Mouse (Mus musculus) lung, postnatal 10 days (tissue): Measurements from ENCODE around the gene Fbxl2.
"Not testable (repeated sequence)": the region's sequence is repeated elsewhere in the genome, so short reads cannot be mapped to it uniquely, and the experiment has no call there.

Experiments used
- DNase-seq: peaks from one replicate; pipeline ENCODE4 v3.0.0; 2021

Gene Fbxl2

DNA sequence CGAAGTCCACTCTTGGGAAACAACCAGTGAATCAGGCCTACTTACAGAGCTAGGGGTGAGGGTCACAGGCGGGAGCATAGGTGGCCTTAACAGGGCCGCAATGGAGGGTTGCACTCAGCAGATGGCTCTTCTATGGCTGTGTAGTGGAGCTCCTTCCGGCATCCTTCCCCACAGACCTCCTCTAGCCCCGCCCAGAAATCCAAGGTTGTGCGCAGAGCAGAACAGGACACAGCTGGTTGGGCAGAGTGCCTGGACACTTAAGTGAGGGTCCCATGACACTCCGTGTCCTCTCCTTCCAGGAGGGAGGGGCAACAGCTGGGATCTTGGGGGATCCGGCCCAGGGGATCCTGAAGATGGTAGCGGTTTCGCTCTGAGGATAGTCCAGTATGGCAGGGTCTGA, at the start of gene Fbxl2:
Gene Fbxl2, minus strand, starts transcription at position 164 of the 400 bp plus-strand sequence.
- no peak for DNase-seq

DNA sequence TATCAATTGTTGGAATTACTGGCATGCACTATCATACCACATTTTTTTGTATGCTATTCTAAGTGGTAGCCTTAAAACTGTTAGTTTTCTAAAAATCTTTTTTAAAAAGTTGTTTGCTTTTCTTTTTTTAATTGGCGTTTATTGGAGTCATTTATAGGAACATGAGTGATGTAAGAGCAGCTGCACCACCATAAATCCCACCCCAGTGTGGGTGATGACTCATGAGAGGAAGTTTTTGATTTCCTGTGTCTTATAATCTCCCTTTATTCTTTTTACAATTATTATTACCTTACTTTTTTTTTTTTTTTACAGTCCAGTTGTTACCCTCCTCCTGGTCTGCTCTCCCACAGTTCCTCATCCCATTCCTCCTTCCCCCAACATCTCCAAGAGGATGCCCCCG, 48.9 kb upstream of the Fbxl2 start:
- DNase-seq: no peak

DNA sequence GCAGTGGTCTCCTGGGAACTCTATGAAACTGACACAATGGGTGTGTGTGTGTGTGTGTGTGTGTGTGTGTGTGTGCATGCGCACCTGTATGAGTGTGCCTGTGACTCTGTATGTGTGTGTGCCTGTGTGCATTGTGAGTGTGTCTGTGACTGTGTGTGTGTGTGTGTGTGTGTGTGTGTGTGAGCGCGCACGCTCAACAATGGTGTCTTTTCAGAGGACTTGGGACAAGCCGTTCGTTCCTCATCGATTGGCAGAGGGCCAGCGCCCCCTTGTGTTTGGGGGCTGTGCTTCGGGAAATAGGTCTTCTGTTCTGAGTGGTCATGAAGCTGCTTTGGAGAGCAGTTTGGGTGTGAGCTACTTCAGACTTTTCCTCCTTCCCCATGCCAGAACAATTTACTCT, 46.2 kb upstream of the Fbxl2 start:
- not testable (repeated sequence) for DNase-seq

DNA sequence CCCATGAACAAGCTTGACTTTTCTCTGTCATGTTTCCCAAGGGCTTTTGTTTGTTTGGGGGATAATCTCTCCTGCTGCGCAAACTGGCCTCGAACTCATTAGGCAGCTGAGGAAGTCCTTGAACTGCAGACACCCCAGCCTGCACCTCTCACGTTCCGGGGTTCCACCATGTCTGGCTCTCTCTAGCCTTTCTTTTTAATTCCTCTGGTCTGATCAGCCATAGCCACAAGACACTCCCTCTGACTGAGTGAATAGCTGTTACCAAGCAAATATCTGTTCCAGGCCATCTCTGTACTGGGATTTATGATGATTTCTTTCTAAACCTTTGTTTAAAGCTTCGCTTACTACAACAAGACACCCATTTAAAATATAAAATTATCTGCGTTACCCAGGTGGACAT, 42.9 kb upstream of the Fbxl2 start:
- not testable (repeated sequence) for DNase-seq

DNA sequence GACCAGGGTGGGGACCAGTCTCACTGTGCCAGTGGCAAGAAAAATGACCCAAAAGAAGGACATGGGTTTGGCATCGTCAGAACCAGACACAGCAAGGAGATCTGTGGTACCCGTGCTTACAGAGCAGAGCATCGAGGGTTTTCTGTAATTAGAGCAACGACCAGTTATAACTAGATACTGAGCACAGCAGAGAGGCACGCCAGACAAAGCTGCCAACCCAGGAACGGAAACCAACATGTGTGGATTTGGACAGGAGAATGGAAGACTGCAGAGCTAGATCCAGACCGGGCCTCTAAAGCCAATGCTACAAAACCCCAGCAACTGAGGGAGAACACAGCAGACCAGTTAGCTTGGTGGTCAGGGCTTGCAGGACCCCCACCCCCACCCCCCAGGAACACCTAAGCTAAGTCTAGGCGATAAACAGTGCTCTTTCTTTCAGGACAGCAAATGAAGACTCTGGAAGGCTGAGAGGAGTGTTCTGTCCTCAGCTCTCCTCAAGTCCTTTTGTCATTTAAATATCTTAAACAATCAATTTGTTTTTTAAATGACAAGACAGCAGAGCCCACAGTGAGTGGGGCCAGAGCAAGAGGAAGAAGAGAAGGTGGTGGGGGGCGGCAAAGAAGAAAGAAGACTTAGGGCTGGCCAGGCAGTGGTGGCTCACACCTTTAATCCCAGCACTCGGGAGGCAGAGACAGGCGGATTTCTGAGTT, 41.3 kb upstream of the Fbxl2 start:
- no peak for DNase-seq

DNA sequence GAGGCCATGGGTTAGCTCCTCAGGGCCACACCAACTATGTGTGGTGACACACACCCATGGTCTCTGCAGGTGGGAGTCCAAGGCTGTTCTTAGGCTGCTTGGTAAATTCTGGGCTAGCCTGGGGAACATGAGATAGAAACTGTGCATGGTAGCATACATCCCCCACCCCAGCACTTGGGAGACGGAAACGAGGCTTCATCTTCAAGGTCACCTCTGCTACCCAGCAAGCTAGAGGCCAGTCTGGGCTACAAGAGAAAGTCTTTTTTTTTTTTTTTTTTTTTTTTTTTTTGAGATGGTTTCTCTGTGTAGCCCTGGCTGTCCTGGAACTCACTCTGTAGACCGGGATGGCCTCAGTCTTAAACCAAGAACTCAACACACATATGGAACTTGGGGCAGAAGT, 40.4 kb upstream of the Fbxl2 start:
- no peak for DNase-seq

DNA sequence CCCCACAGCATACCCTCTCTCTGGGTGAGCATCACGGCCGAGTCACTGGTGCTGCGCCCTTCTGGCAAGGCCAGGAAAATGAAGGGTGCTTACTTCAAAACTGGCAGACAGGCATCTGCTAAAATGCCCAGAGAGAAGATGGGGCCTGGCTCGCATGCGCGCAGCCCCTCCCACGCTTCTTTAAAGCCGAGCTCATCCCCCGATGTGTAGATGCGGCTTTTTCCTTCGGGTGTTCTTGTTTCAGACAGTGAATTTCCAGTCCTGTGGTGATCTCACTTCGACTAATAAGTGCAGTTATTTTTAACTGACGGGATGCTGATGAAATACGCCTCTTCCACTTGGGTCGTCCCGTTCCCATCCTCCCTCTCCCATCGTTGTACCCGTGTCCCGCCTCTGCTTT, 27.7 kb upstream of the Fbxl2 start:
- no peak for DNase-seq

DNA sequence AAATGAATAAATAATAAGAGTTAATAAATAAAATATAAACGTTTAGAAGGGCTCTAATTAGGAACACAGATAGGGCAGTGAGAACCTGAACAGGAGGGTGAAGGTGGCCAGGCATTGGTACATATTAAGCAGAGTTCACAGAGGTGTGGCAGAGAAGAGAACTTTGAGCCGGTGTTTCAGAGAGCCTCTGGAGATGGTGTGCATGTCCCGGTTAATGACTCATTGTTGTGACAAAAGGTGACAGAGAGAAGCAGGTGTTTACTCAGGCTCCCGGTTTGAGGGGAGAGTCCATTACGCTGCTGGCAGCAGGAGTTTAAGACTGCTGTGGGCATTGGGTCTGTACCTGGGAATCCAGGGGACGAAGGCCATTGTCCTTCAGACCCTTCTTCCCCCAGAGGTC, 23.4 kb upstream of the Fbxl2 start:
- no peak for DNase-seq

DNA sequence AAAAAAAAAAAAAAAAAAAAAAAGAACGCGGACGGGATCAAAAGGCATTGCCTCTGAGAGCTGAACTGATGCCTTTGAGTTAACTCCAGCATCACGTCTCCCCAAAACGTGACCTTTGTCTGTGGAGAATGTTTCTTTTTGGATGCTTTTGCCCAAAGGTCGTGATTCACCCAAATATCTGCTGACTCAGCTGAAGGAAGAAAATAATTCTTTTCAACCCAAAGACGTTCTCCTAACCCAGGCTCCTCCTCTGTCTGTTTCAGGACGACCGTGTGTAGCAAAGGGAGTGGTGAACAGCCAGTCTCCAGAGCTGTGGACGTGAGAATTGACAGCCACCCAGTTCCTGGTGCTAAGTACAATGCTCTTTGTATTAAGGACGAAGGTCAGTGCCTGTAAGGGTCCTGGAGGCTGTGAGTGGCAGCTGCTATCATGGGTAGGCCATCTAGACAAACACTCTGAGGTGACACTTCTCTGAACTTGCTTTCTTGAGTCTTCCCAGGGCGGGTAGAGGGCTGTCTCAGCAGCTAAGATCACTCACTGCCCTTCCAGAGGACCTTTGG, 22.6 kb upstream of the Fbxl2 start:
- no peak for DNase-seq

DNA sequence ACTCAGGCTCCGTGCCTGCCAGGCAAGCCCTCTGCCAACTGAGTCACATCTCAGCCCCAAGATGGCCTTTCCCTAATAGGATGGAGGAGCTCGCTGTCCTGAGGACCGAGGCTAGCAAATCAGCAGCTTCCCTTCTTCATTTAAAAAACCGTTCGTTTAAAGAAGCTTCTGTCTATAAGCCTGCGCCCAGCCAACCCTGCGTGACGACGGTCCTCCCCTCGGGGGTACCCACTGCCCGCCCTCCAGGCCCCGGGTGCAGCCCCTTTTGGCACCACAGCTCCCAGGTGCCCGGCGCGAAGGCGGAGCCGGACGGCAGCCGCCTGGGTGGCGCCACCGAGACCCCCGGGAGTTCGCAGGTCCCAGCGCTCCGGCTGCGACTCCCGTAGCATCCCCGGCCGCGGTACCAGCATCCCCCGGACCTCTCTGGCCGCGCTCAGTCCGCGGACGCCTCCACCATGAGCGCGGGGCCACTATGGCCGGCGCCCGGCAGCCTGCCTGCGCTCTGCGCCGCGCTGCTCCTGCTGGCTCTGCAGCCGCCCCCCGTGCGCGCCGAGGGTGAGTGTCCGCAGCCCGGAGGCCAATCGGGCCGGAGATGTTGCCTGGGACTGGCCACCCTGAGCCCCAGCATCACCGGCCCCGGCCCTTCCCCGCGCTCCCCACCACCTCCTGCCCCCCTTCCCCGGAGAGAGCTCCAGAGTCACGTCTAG, 11.3 kb upstream of the Fbxl2 start, which contains the start of gene Susd5:
Gene Susd5, plus strand, starts transcription at position 51 of the 707 bp plus-strand sequence.
- DNase-seq: no peak

DNA sequence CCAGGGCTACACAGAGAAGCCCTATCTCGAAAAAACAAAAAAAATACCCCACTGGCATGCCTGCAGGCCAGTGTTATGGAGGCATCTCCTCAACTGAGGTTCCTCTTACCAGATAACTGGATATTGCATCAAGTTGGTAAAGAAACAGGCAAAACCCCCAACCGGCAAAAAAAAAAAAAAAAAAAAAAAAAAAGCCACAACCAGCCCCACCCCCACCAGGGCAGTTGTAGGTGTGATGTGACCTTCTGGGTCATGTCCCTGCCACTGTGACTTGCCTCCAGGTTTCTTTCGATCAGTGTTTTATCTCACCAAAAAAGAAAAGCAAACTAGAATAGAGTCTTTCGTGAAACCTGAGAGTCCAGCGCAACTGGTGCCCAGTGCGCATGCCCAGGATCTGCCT, 6.9 kb upstream of the Fbxl2 start:
- no peak for DNase-seq

DNA sequence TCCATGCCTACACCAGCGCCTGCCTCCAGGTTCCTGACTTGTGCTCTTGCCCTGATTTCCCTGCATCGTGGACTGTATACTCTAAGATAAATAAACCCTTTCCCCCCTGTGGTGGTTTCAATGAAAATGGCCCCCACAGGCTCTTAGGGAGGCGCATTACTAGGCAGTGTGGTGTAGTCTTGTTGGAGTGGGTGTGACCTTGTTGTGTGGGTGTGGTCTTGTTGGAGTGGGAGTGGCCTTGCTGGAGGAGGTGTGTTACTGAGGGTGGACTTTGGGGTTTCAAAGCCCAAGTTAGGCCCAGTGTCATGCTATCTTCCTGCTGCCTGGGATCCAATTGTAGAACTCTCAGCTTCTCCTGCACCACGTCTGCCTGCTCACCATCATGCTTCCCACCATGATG, 6.0 kb upstream of the Fbxl2 start:
- DNase-seq: no peak

DNA sequence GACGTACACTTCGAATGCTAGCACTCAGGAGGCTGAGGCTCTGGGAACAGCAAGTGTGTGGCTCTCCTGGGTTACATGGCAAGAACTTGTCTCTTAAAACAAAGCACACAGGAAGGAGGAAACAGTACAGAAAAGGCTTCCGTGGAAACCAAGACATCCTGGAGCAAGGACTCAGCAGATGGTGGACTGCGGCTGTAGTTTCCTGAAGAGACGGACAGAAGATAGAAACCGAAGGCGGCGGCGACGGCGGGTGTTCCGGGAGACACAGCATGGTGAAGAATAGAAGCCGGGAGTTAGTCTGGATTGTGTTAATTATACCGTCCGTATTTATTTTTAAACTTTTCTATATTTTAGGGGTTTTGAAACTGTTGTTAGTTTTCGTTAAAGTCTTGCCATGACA, 4.8 kb upstream of the Fbxl2 start:
- no peak for DNase-seq

DNA sequence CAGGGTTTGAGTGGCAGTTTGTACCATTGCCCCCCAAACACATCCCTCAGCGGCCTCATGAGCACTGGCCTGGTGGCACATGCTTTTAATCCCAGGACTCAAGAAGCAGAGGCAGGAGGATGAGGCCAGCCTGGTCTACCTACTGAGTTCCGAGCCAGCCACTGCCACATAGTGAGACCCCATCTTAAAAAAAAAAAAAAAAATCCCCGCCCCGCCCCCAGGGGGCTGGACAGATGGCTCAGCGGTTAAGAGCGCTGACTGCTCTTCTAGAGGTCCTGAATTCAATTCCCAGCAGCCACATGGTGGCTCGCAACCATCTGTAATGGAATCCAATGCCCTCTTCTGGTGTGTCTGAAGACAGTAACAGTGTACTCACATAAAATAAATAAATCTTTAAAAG, 4.1 kb upstream of the Fbxl2 start:
- DNase-seq: no peak

DNA sequence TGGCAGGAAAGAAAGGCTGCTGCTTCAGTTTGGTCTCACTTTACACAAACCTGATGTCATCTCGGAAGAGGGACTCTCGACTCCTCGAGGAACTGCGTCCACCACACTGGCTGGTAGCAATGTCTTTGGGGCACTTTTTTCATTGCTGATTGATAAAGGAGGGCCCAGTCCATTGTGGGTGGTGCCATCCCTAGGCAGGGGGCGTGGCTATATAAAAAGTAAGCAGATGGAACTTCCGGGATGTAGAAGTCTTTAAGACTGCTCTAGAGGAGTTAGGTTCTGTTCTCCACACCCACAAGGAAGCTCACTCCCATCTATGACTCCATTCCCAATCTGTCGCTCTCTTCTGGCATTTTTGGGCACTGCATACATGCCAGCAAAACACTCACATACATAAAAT, 685 bp upstream of the Fbxl2 start:
- no peak for DNase-seq

DNA sequence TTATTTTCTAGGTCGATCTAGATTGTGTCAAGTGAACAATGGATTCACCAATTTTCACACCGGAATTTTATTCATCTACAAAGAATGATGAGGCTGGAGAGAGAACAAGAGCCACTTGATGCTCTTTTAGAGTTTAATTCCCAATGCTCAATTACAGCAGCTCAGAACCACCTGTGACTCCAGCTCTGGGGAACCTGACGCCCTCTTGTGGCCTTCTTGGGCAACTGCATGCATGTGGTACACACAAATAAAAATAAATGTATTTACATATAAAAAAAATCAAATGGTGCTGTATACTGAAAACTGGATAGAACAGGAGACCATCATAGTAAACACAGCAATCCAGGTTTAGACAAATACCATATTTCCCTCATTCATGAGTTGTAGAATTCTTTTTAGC, 1.5 kb downstream of the Fbxl2 start:
- DNase-seq: no peak

DNA sequence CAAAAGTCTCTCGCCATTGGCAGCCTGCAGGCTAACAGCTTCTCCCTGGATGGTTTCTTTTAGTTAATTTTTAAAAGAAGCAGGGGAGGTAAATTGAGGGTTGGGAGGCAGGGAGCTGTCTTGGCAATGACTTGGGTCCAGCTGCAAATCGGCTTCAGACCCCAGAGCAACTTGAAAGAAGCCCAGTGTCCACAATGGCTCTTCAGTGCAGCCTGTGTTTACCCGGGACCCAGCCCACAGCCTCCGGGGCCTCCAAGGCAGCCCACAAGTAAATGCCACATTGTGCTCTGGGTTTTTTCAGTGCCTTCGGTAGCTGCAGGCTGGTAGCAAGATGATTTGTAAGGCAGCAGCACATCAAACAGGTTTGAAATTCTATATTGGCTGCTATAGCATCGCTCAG, 3.5 kb downstream of the Fbxl2 start:
- DNase-seq: no peak

DNA sequence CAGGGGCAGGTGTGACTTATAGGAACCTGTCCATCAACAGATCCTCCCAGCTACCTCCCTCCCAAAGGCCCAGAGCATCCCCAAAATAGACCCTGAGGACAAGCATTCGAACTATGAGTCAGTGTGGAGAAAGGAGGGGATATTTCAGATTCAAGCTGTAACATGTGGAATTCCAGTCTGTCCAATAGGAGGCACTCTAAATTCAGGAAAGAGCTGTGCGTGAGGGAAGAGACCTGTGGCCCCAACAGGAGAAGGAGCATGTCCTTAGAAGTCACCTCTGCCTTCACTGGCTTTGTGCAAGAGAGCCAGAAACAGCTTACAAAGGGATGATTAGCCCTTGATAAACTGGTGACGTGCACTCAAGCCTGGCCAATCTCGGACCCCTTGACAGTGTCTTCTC, 5.0 kb downstream of the Fbxl2 start:
- no peak for DNase-seq

DNA sequence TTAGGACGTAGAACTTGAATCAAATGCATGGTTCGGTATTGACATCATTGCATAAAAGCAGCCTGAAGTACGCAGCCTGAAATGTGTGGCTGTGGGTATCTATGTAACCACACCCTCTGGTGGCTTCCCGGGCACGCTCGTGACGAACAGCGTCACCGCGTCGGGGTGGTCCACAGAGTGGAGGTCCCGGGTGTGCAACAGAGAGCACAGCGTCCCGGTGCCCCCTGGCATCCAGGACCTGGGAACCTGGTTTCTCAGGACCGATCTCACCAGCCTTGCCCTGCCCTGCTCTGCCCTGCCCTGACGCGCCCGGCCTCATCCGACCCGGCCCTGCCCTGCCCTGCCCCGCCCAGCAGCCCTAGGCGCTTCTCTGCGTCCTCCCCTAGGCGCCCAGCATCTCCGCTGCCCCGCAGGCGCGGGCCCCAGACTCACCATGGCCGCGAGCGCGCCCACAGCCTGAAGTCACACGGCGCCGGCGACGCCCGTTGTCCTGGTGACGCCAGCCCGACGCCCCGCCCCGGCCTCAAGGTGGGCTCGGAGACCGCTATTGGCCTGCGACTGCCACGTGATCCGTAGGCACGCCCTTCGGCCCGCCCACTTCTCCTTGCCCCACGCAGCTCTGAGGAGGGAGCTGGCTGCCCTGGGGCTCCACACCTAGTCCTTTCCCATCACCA, 19.6 kb downstream of the Fbxl2 start:
- DNase-seq: peak; percentile 78

DNA sequence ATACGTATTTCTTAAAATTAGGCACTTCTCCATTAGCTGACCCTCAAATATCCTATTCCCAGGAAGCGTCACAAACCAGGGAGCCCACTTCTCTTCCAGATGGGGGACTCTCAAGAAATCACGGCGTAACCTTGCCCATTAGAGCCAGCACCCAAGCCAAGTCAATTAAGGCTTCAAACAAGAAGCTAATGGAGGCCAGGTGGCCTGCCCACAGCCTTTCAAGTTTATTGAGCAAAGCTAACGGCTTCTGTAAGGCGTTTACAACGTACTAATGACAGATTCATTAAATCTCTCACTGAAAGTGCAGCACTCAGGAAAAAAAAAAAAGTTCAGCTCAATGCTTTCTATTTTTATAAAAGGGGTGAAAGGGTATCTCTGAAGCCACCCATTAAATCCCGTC, 20.1 kb downstream of the Fbxl2 start:
- no peak for DNase-seq

DNA sequence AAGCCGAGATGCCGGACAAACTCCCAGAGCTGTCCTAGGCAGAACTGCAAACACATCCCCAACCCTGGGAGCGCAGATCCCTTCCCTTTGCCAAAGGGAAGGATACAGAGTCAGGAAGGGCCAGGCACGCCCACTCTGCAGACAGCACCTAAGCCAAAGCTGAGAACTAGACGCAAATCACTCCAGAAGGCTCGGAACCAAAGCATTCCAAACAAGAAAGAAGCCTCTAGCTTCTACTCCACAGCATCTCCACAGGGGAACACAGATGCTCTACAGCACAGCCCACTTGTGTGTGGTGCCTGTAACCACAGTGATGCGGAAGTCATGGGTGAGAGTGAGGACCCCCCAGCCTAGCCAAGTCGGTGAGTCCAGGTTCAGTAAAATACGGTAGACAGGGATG, 20.8 kb downstream of the Fbxl2 start:
- DNase-seq: no peak

DNA sequence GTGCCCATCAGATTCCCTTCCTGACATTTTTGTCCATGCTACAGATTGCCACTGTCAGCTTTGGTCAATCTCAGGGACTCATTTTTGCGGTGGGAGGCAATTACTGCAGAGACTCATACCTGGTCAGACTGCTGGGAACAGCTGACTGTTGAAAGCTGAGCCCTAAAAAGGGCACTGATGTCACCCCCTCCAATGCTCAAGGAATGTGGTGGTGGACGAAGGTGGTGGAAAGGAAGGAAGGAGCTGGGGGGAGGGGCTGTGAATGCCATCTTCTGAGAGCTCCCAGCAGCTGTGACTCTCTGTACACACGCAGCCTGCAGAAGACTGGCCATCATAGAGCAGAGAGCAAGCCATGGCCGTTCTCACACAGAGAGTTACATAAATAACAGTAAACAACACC, 23.9 kb downstream of the Fbxl2 start:
- DNase-seq: no peak

DNA sequence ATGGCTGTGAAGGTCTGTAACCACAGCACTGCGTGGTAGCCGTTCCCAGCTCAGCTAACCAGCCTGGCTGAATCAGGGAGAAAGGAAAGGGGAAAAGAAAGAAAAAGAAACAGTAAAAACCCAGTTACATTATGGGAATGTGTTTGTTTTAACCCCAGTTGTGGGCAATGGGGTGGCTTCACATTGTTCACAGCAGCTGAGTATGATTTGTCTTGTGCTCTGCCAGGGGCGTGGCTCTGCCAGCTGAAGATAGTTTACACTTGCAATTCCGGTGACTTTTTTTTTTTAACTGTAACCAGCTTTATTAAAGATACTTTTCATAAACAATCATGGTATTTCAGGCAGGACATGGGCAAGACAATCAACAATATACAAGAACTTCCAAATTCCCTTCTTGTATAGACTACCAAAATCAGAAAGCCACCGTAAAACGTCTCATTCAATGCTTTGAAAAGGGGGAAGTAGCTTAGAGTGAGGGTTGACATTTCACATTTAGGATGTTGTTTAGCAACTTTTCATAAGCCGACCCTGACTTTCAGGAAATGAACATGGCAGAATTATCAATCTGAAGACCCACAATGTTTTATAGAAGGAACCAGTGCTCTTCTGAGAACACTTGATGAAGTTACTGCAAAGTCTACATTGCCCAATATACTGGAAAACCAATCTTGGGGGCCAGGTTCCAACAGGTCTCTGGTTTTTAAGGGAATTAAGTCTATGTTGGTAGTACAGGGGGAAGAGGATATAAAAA, 26.8 kb downstream of the Fbxl2 start:
- no peak for DNase-seq
